Mouse (Mus musculus) stomach, embryonic 16.5 days (tissue): ENCODE results near the gene Snapc4. TPM values are rescaled to one million over a fixed set of nuclear protein-coding genes. Genes with fewer than 3 reads are reported as not detected.

Experiments used
- ATAC-seq: fragments of 200-750 bp; cut with Nextera tagmentation; 2 replicates; pipeline ENCODE4 v1.8.0; 2017; ENCODE audit warnings: moderate number of reproducible peaks, moderate TSS enrichment; ENCODE audit not compliant: insufficient read depth, low FRiP score
- H3K27ac ChIP-seq: fragments of 300-500 bp; sonication (generic); 2 replicates; pipeline ENCODE4 v1.5.1; 2014; ENCODE audit warnings: low read length
- H3K27me3 ChIP-seq: fragments of 300-500 bp; sonication (generic); 2 replicates; pipeline ENCODE4 v1.6.1; 2014; ENCODE audit warnings: low read length, control low read depth, mixed read lengths; ENCODE audit not compliant: control insufficient read depth, insufficient read depth
- H3K36me3 ChIP-seq: fragments of 300-500 bp; sonication (generic); 2 replicates; pipeline ENCODE4 v1.6.1; 2014; ENCODE audit warnings: low read length; ENCODE audit not compliant: control insufficient read depth, insufficient read depth
- H3K4me1 ChIP-seq: fragments of 300-500 bp; sonication (generic); 2 replicates; pipeline ENCODE4 v1.6.1; 2014; ENCODE audit warnings: low read length, control low read depth, mixed read lengths; ENCODE audit not compliant: control insufficient read depth, insufficient read depth
- H3K4me2 ChIP-seq: fragments of 300-500 bp; sonication (generic); 2 replicates; pipeline ENCODE4 v1.6.1; 2014; ENCODE audit warnings: low read depth, low read length, mixed read lengths
- H3K4me3 ChIP-seq: fragments of 300-500 bp; sonication (generic); replicated peaks from 2 replicates; pipeline ENCODE4 v1.5.1; 2014; ENCODE audit warnings: mild to moderate bottlenecking, low read length
- H3K9ac ChIP-seq: fragments of 300-500 bp; sonication (generic); 2 replicates; pipeline ENCODE4 v1.6.1; 2014; ENCODE audit warnings: low read length
- H3K9me3 ChIP-seq: fragments of 300-500 bp; sonication (generic); replicated peaks from 2 replicates; pipeline ENCODE4 v1.6.1; 2016; ENCODE audit warnings: low read length, control low read depth; ENCODE audit not compliant: control insufficient read depth
- WGBS: fragments of 180-500 bp; shearing (Covaris S2); extraction: QIAGEN DNeasy Blood & Tissue Kit; methylation state at CpG from one replicate; pipeline ENCODE4 v1.1.7; 2014; 5-methylcytosine and 5-hydroxymethylcytosine counted together
- polyA plus RNA-seq: library from polyadenylated mRNA; unstranded; fragments of >200 nt; fragmentation: Nextera tagmentation; extraction: Ambion mirVana; gene quantifications from 2 replicates; pipeline ENCODE4 v1.2.1, GENCODE M21; 2015

The Snapc4 gene
- polyA plus RNA-seq, 1 experiment from 2014 or later: 26.1 TPM

- WGBS: 85% methylated on average over 11 of the region's 11 CpGs
- Histone ChIP-seq H3K27me3 (no peaks in the 10 kb centered on the region), H3K36me3 (peaks cover 6% of the 10 kb centered on the region; the same call in 1 of the 2 replicates), H3K4me2 (peak overlapping the region; percentile 98), H3K4me1 (peaks cover 14% of the 10 kb centered on the region), H3K27ac (no peak overlapping the region), H3K9me3 (no peaks in the 10 kb centered on the region), H3K9ac (peak overlapping the region; percentile 93), H3K4me3 (peak overlapping the region; percentile 82; the same call in 1 of the 2 replicates)
- ATAC-seq: no peak
Measured at GRCm38 (mm10) chr2:26353066-26353980, 27.1 kb downstream of the Snapc4 start.

- WGBS: 2% methylated on average over 36 of the region's 36 CpGs
- H3K27ac ChIP-seq: no peak overlapping the region; the same call in 1 of the 2 replicates
- peak; percentile 16; the same call in 1 of the 2 replicates for ATAC-seq
Measured at GRCm38 (mm10) chr2:26352291-26352910, 28.1 kb downstream of the Snapc4 start.

GRCm38 (mm10) chr2:26351358-26352290 lies 28.8 kb downstream of the Snapc4 start, which contains the start of gene Dnlz:
Gene Dnlz, minus strand, starts transcription at chr2:26352110.
- Histone ChIP-seq H3K4me1 (peaks cover 20% of the 10 kb centered on the region), H3K9me3 (no peaks in the 10 kb centered on the region), H3K9ac (peak within 1 kb of the TSS; percentile 93), H3K27me3 (no peaks in the 10 kb centered on the region), H3K27ac (peak within 1 kb of the TSS; percentile 90), H3K4me2 (peak within 1 kb of the TSS; percentile 98), H3K36me3 (peaks cover 11% of the 10 kb centered on the region; the same call in 1 of the 2 replicates), H3K4me3 (peak within 1 kb of the TSS; percentile 82)
- peak; percentile 81 for ATAC-seq
- 1% methylated on average over 62 of the region's 62 CpGs for WGBS

More at GRCm38 (mm10) chr2:26352291-26352910, 28.1 kb downstream of the Snapc4 start:
- Histone ChIP-seq H3K9ac (peak overlapping the region; percentile 93), H3K4me2 (peak overlapping the region; percentile 98), H3K9me3 (no peaks in the 10 kb centered on the region), H3K36me3 (peaks cover 7% of the 10 kb centered on the region; the same call in 1 of the 2 replicates), H3K4me3 (peak overlapping the region; percentile 82), H3K4me1 (peaks cover 20% of the 10 kb centered on the region), H3K27me3 (no peaks in the 10 kb centered on the region)

- Histone ChIP-seq H3K9ac (0 out of 2 replicates have a peak overlapping the region, but pooled peaks have one; percentile 31), H3K27ac (peak overlapping the region; percentile 48), H3K36me3 (peaks cover 15% of the 10 kb centered on the region; the same call in 1 of the 2 replicates), H3K4me2 (no peak overlapping the region), H3K9me3 (no peaks in the 10 kb centered on the region), H3K4me3 (no peak overlapping the region), H3K4me1 (peaks cover 22% of the 10 kb centered on the region), H3K27me3 (no peaks in the 10 kb centered on the region)
- WGBS: 40% methylated on average over 6 of the region's 6 CpGs
- 0 out of 2 replicates have a peak, but pooled peaks have one; percentile 11 for ATAC-seq
Measured at GRCm38 (mm10) chr2:26348241-26348640, 32.2 kb downstream of the Snapc4 start.

GRCm38 (mm10) chr2:26342609-26343490 lies 37.6 kb downstream of the Snapc4 start:
- Histone ChIP-seq H3K9ac (peak overlapping the region; percentile 57), H3K36me3 (peaks cover 9% of the 10 kb centered on the region; the same call in 1 of the 2 replicates), H3K27me3 (no peaks in the 10 kb centered on the region), H3K9me3 (no peaks in the 10 kb centered on the region), H3K27ac (peak overlapping the region; percentile 95), H3K4me2 (peak overlapping the region; percentile 32; the same call in 1 of the 2 replicates), H3K4me1 (peaks cover 29% of the 10 kb centered on the region), H3K4me3 (no peak overlapping the region; the same call in 1 of the 2 replicates)
- peak; percentile 42 for ATAC-seq
- 52% methylated on average over 11 of the region's 11 CpGs for WGBS

GRCm38 (mm10) chr2:26342044-26342443 lies 38.4 kb downstream of the Snapc4 start:
- H3K9me3 ChIP-seq: no peaks in the 10 kb centered on the region
- H3K4me1 ChIP-seq: peaks cover 27% of the 10 kb centered on the region
- peak overlapping the region; percentile 95 for H3K27ac ChIP-seq
- H3K36me3 ChIP-seq: peaks cover 5% of the 10 kb centered on the region; the same call in 1 of the 2 replicates
- no peaks in the 10 kb centered on the region for H3K27me3 ChIP-seq
- ATAC-seq: peak; percentile 90
- 18% methylated on average over 10 of the region's 10 CpGs for WGBS
- peak overlapping the region; percentile 32 for H3K4me2 ChIP-seq
- peak overlapping the region; percentile 57 for H3K9ac ChIP-seq
- peak overlapping the region; percentile 6; the same call in 1 of the 2 replicates for H3K4me3 ChIP-seq

- Histone ChIP-seq H3K36me3 (peaks cover 4% of the 10 kb centered on the region; the same call in 1 of the 2 replicates), H3K4me2 (0 out of 2 replicates have a peak overlapping the region, but pooled peaks have one; percentile 27), H3K9me3 (no peaks in the 10 kb centered on the region), H3K27me3 (no peaks in the 10 kb centered on the region), H3K4me3 (no peak overlapping the region), H3K4me1 (peaks cover 27% of the 10 kb centered on the region), H3K27ac (peak overlapping the region; percentile 95), H3K9ac (peak overlapping the region; percentile 57)
- WGBS: 68% methylated on average over 2 of the region's 2 CpGs
- ATAC-seq: peak; percentile 29; the same call in 1 of the 2 replicates
Measured at GRCm38 (mm10) chr2:26341510-26341981, 38.9 kb downstream of the Snapc4 start.
